Mouse (Mus musculus) lung, postnatal 14 days (tissue): ENCODE results near the gene Adk.

Experiments
- DNase-seq: peaks from one replicate; pipeline ENCODE4 v3.0.0; 2021

Gene Adk

GRCm38 (mm10) chr14:21359207-21359895 is 307.0 kb downstream of the Adk start:
- DNase-seq, result no peak

GRCm38 (mm10) chr14:21359896-21360525 is 307.6 kb downstream of the Adk start:
- DNase-seq, result peak; percentile 34

- DNase-seq, result no peak
Measured at GRCm38 (mm10) chr14:21367095-21367494, 314.7 kb downstream of the Adk start.

- no peak for DNase-seq
Measured at GRCm38 (mm10) chr14:21368622-21369021, 316.2 kb downstream of the Adk start.

- DNase-seq, result peak; percentile 84
Measured at GRCm38 (mm10) chr14:21369127-21369526, 316.8 kb downstream of the Adk start.

- DNase-seq, result no peak
Measured at GRCm38 (mm10) chr14:21371946-21372345, 319.6 kb downstream of the Adk start.

- no peak for DNase-seq
Measured at GRCm38 (mm10) chr14:21372689-21373088, 320.3 kb downstream of the Adk start.

- DNase-seq, result no peak
Measured at GRCm38 (mm10) chr14:21383701-21384428, 331.5 kb downstream of the Adk start.

- no peak for DNase-seq
Measured at GRCm38 (mm10) chr14:21399506-21399905, 347.1 kb downstream of the Adk start.

GRCm38 (mm10) chr14:21402157-21402601 is 349.8 kb downstream of the Adk start:
- DNase-seq, result no peak

- no peak for DNase-seq
Measured at GRCm38 (mm10) chr14:21402621-21403405, 350.4 kb downstream of the Adk start.

- DNase-seq, result no peak
Measured at GRCm38 (mm10) chr14:21406946-21407345, 354.6 kb downstream of the Adk start.

GRCm38 (mm10) chr14:21408846-21409245 is 356.5 kb downstream of the Adk start:
- DNase-seq, result no peak

GRCm38 (mm10) chr14:21410769-21411477 is 358.5 kb downstream of the Adk start:
- DNase-seq, result no peak

- no peak for DNase-seq
Measured at GRCm38 (mm10) chr14:21411524-21411923, 359.1 kb downstream of the Adk start.

GRCm38 (mm10) chr14:21418332-21418731 is 366.0 kb downstream of the Adk start:
- DNase-seq, result no peak

- DNase-seq, result no peak
Measured at GRCm38 (mm10) chr14:21427369-21427768, 375.0 kb downstream of the Adk start.

GRCm38 (mm10) chr14:21433415-21433814 is 381.0 kb downstream of the Adk start:
- DNase-seq, result no peak

- no peak for DNase-seq
Measured at GRCm38 (mm10) chr14:21433995-21434394, 381.6 kb downstream of the Adk start.

- no peak for DNase-seq
Measured at GRCm38 (mm10) chr14:21434686-21435085, 382.3 kb downstream of the Adk start.

- no peak for DNase-seq
Measured at GRCm38 (mm10) chr14:21439785-21440184, 387.4 kb downstream of the Adk start.

GRCm38 (mm10) chr14:21440526-21440925 is 388.2 kb downstream of the Adk start:
- DNase-seq, result no peak
